Mouse (Mus musculus): ENCODE measurements around the gene Tecpr1. TPM values are rescaled to one million over a fixed set of nuclear protein-coding genes. Genes with fewer than 3 reads are reported as not detected.

Gene Tecpr1
- polyA plus RNA-seq, 1 experiment: 240 TPM

GRCm38 (mm10) chr5:144154528-144154927 is 68.9 kb downstream of the Tecpr1 start:
- peak; percentile 61 for DNase-seq
- WGBS: 25% methylated on average over 7 of the region's 7 CpGs

GRCm38 (mm10) chr5:144151270-144151669 is 72.1 kb downstream of the Tecpr1 start:
- TF ChIP-seq CTCF (IDR thresholded peaks at IDR 0.05; ENCODE audit: borderline replicate concordance, control insufficient read depth, extremely low read depth, insufficient read depth, low read length, poor library complexity) (no peak), POLR2A (IDR thresholded peaks at IDR 0.05; ENCODE audit: control insufficient read depth, extremely low read depth, insufficient read depth, low read length, poor library complexity) (no peak)
- H3K36me3 ChIP-seq (ENCODE audit: control insufficient read depth, insufficient read depth, low read length): peaks cover 15% of the 10 kb centered on the region
- H3K27ac ChIP-seq (ENCODE audit: control insufficient read depth, insufficient read depth, low read length): no peak overlapping the region
- H3K4me1 ChIP-seq (replicated peaks; ENCODE audit: control insufficient read depth, insufficient read depth, low read length): no peaks in the 10 kb centered on the region
- H3K27me3 ChIP-seq (ENCODE audit: control insufficient read depth, insufficient read depth, low read length): no peaks in the 10 kb centered on the region
- DNase-seq: no peak
- WGBS: 90% methylated on average over 4 of the region's 4 CpGs
- no peak overlapping the region for H3K4me3 ChIP-seq (ENCODE audit: control insufficient read depth, insufficient read depth, low read length)

More at GRCm38 (mm10) chr5:144154528-144154927, 68.9 kb downstream of the Tecpr1 start:
- Histone ChIP-seq H3K27ac (ENCODE audit: control insufficient read depth, insufficient read depth, low read length) (no peak overlapping the region), H3K36me3 (ENCODE audit: control insufficient read depth, insufficient read depth, low read length) (peaks cover 16% of the 10 kb centered on the region), H3K4me3 (ENCODE audit: control insufficient read depth, insufficient read depth, low read length) (no peak overlapping the region), H3K27me3 (ENCODE audit: control insufficient read depth, insufficient read depth, low read length) (no peaks in the 10 kb centered on the region), H3K4me1 (replicated peaks; ENCODE audit: control insufficient read depth, insufficient read depth, low read length) (no peaks in the 10 kb centered on the region)
- TF ChIP-seq CTCF (IDR thresholded peaks at IDR 0.05; ENCODE audit: borderline replicate concordance, control insufficient read depth, extremely low read depth, insufficient read depth, low read length, poor library complexity): no peak
- TF ChIP-seq POLR2A (IDR thresholded peaks at IDR 0.05; ENCODE audit: control insufficient read depth, extremely low read depth, insufficient read depth, low read length, poor library complexity): no peak

GRCm38 (mm10) chr5:144149530-144149929 is 73.9 kb downstream of the Tecpr1 start:
- H3K4me1 ChIP-seq (replicated peaks; ENCODE audit: control insufficient read depth, insufficient read depth, low read length): no peaks in the 10 kb centered on the region
- H3K4me3 ChIP-seq (ENCODE audit: control insufficient read depth, insufficient read depth, low read length): no peak overlapping the region
- no peak overlapping the region for H3K27ac ChIP-seq (ENCODE audit: control insufficient read depth, insufficient read depth, low read length)
- TF ChIP-seq POLR2A (IDR thresholded peaks at IDR 0.05; ENCODE audit: control insufficient read depth, extremely low read depth, insufficient read depth, low read length, poor library complexity) (no peak), CTCF (IDR thresholded peaks at IDR 0.05; ENCODE audit: borderline replicate concordance, control insufficient read depth, extremely low read depth, insufficient read depth, low read length, poor library complexity) (no peak)
- H3K27me3 ChIP-seq (ENCODE audit: control insufficient read depth, insufficient read depth, low read length): no peaks in the 10 kb centered on the region
- H3K36me3 ChIP-seq (ENCODE audit: control insufficient read depth, insufficient read depth, low read length): peaks cover 15% of the 10 kb centered on the region
- DNase-seq: no peak
- WGBS: 98% methylated on average over 4 of the region's 4 CpGs

GRCm38 (mm10) chr5:144146898-144147297 is 76.5 kb downstream of the Tecpr1 start:
- peaks cover 15% of the 10 kb centered on the region for H3K36me3 ChIP-seq (ENCODE audit: control insufficient read depth, insufficient read depth, low read length)
- no peak overlapping the region for H3K27ac ChIP-seq (ENCODE audit: control insufficient read depth, insufficient read depth, low read length)
- DNase-seq: no peak
- TF ChIP-seq POLR2A (IDR thresholded peaks at IDR 0.05; ENCODE audit: control insufficient read depth, extremely low read depth, insufficient read depth, low read length, poor library complexity) (no peak), CTCF (IDR thresholded peaks at IDR 0.05; ENCODE audit: borderline replicate concordance, control insufficient read depth, extremely low read depth, insufficient read depth, low read length, poor library complexity) (no peak)
- no peaks in the 10 kb centered on the region for H3K27me3 ChIP-seq (ENCODE audit: control insufficient read depth, insufficient read depth, low read length)
- no peak overlapping the region for H3K4me3 ChIP-seq (ENCODE audit: control insufficient read depth, insufficient read depth, low read length)
- no peaks in the 10 kb centered on the region for H3K4me1 ChIP-seq (replicated peaks; ENCODE audit: control insufficient read depth, insufficient read depth, low read length)

Other genes starting within 250 kb of the Tecpr1 start
- gene Ccz1, start 208.7 kb downstream of the Tecpr1 start, polyA plus RNA-seq (2012; rRNA removed): 13.3 and 15.4 TPM in 2 replicates
- gene Ocm, start 196.9 kb downstream of the Tecpr1 start, polyA plus RNA-seq (2012; rRNA removed): not detected in 2 replicates
- gene Lmtk2, start 123.2 kb downstream of the Tecpr1 start, polyA plus RNA-seq (2012; rRNA removed): 13.3 and 18.7 TPM in 2 replicates
- gene Bhlha15, start 33.3 kb downstream of the Tecpr1 start, polyA plus RNA-seq (2012; rRNA removed): 0.42 and 0.70 TPM in 2 replicates
- gene Bri3, start 20.8 kb upstream of the Tecpr1 start, polyA plus RNA-seq (2012; rRNA removed): 70.8 and 76.9 TPM in 2 replicates
- 1.8 and 2.2 TPM in 2 replicates for gene Baiap2l1, start 134.5 kb upstream of the Tecpr1 start, polyA plus RNA-seq (2012; rRNA removed)